Mouse (Mus musculus): Measurements from ENCODE around the gene Znrd1. TPM values are rescaled to one million over a fixed set of nuclear protein-coding genes. Genes with fewer than 3 reads are reported as not detected.

Gene Znrd1
- polyA plus RNA-seq (2012; rRNA removed): 19.0 and 23.5 TPM in 2 replicates

DNA sequence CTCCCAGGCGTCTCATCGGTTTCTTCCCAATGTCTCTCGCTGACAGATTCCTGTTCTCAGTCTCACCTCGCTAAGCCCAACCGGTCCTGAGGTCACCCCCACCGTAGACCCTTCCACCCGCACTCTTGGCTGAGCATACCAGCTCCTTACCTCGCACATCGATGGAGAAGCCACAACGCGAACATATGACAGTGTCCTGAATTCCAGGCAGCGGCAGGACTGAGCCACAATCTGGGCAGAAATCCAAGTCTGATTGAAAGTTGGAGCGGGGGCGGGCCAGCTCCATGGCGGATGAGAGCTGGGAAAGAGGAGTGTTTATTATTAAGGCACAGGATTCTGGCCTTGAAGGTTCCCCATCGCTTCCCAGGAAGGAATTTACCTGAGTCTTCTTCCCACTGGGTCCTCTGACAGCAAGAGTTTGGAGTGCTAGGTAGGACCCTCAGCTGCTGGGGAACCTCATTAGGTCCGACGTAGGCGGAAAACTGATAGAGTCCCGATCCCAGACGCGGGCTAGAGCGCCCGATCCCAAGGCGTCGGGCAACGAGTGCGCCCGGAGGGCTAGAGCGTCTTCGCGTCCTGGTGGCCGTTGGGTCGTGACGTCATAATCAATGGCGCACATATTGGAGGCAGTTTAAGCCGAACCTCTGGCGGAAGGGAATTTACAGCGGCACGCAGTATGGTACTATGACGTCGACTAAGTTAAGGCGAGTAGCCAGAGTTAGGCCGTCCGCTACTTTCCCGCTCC is at the start of gene Znrd1, which contains the start of gene Znrd1as:
TSS of gene Znrd1 (minus strand) at position 561 of the 745 bp plus-strand sequence.
TSS of gene Znrd1as (plus strand) at position 594 of the 745 bp plus-strand sequence.
- 2% methylated on average over 46 of the region's 46 CpGs for WGBS
- Histone ChIP-seq H3K27me3 (ENCODE audit: control insufficient read depth, insufficient read depth, low read length) (no peaks in the 10 kb centered on the region), H3K36me3 (ENCODE audit: control insufficient read depth, insufficient read depth, low read length) (0 out of 2 replicates have a peak, but pooled peaks cover 1% of the 10 kb centered on the region), H3K27ac (ENCODE audit: insufficient read depth, low read length) (peak within 1 kb of the TSS; percentile 59), H3K4me1 (ENCODE audit: control insufficient read depth, insufficient read depth, insufficient read length) (peaks cover 8% of the 10 kb centered on the region), H3K4me3 (ENCODE audit: extremely low read depth, insufficient read depth, insufficient read length) (peak within 1 kb of the TSS; percentile 86)
- TF ChIP-seq CTCF (IDR thresholded peaks at IDR 0.05; ENCODE audit: extremely low read depth, insufficient read depth, insufficient read length, insufficient replicate concordance) (no peak), POLR2A (IDR thresholded peaks at IDR 0.05; ENCODE audit: low read depth, low read length) (no peak; the same call in 1 of the 2 replicates)
- peak; percentile 82 to 85 for DNase-seq (ENCODE audit: low read depth in 1 of 2, low spot score in 2 of 2)

DNA sequence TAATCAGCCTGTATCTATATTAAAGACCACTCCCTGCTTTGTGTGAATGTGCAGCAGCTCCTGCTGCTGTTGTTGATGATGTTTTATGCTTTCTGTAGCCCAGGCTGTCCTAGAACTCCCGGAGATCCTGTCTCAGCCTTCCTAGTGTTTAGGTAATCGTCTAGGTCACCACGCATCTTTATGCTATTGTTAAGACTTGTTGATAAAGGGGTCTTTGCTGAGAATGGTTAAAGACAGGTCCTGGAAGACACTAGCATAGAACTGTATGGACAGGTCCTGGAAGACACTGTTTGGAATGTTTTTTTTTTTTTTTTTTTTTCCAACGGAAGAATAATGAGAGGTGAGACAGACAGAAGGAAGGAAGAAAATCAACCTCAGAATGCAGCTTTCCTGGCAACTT is 45.0 kb upstream of the Znrd1 start:
- 74% methylated on average over 4 of the region's 4 CpGs for WGBS
- H3K27ac ChIP-seq (ENCODE audit: insufficient read depth, low read length): no peak overlapping the region
- peaks cover 5% of the 10 kb centered on the region; the same call in 1 of the 2 replicates for H3K27me3 ChIP-seq (ENCODE audit: control insufficient read depth, insufficient read depth, low read length)
- no peak overlapping the region for H3K4me3 ChIP-seq (ENCODE audit: extremely low read depth, insufficient read depth, insufficient read length)
- TF ChIP-seq POLR2A (IDR thresholded peaks at IDR 0.05; ENCODE audit: low read depth, low read length): no peak
- TF ChIP-seq CTCF (IDR thresholded peaks at IDR 0.05; ENCODE audit: extremely low read depth, insufficient read depth, insufficient read length, insufficient replicate concordance): no peak
- peaks cover 2% of the 10 kb centered on the region for H3K4me1 ChIP-seq (ENCODE audit: control insufficient read depth, insufficient read depth, insufficient read length)
- no peak for DNase-seq (ENCODE audit: low read depth in 1 of 2, low spot score in 2 of 2)
- H3K36me3 ChIP-seq (ENCODE audit: control insufficient read depth, insufficient read depth, low read length): no peaks in the 10 kb centered on the region

DNA sequence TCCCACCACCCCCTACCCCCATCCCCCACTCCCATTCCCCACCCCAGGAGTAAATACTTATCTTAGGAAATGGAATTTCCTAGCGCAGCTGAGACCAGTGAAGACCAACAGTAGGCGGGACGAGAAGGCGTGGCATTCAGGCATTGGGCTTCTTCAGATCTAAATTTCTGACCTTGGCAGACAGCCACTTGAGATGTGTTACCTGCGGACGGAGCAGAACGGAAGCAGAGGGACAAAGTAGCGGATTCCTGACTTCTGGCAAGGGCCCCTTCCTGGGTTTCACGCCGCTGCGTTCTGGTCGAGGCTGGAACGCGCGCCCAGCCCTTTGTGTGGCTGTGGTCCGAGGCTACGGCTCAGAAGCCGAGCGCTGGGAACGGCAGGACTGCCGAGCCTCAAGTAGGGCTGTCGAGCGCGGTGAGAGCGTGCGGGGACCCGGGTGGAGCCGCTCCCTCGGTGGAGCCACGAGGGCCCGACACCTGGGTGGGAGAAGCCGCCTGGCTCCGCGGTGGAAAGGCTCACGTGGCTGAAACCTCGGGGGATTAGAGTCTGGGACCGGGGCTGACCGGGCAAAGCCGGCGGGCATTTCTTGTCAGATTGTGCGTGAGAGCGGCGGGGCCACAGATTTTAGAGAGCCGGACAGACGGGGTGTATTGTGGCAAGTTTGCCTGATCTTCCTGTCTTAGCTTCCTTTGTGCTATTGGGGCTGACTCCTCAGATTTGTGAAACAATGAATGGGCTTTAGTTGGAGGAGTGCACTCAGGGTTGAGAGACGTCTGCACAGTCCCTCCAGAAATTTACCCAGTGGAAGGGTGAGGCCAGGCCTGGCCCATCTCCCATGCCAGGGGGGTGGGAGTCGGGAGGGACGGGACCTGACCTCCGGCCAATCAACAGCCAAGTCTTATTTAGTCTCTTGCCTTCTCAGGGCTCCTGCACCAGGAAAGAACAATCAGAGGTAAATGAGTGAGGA is 44.3 kb upstream of the Znrd1 start:
- Histone ChIP-seq H3K4me1 (ENCODE audit: control insufficient read depth, insufficient read depth, insufficient read length) (peaks cover 2% of the 10 kb centered on the region), H3K27me3 (ENCODE audit: control insufficient read depth, insufficient read depth, low read length) (peaks cover 5% of the 10 kb centered on the region; the same call in 1 of the 2 replicates), H3K4me3 (ENCODE audit: extremely low read depth, insufficient read depth, insufficient read length) (peak overlapping the region; percentile 25), H3K36me3 (ENCODE audit: control insufficient read depth, insufficient read depth, low read length) (no peaks in the 10 kb centered on the region), H3K27ac (ENCODE audit: insufficient read depth, low read length) (no peak overlapping the region)
- 6% methylated on average over 49 of the region's 49 CpGs for WGBS
- TF ChIP-seq POLR2A (IDR thresholded peaks at IDR 0.05; ENCODE audit: low read depth, low read length): no peak
- DNase-seq (ENCODE audit: low read depth in 1 of 2, low spot score in 2 of 2): no peak

DNA sequence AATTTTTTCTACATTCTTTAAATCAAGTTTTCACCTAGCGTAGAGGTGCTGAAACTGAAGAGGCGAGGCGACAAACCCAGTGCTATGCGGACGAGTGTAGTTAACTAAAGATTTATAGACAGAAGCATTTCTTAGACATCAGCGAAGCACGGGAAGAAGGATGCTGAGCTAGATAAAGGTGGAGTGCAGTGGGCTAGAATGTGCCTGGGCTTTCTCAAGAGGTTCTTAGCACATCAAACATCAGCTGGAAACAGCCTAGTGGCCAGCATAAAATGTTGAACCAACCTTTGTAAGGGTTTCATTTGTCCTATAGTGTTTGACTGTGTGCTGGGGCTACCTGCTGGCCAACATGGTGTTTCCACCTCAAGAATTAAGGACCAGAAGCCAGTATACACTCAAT is 42.5 kb upstream of the Znrd1 start, which contains the start of gene Zfp57:
TSS of gene Zfp57 (plus strand) at position 301 of the 400 bp plus-strand sequence.
- no peak within 1 kb of the TSS for H3K4me3 ChIP-seq (ENCODE audit: extremely low read depth, insufficient read depth, insufficient read length)
- peaks cover 2% of the 10 kb centered on the region for H3K4me1 ChIP-seq (ENCODE audit: control insufficient read depth, insufficient read depth, insufficient read length)
- WGBS: 91% methylated on average over 7 of the region's 7 CpGs
- H3K27ac ChIP-seq (ENCODE audit: insufficient read depth, low read length): no peak within 1 kb of the TSS
- TF ChIP-seq POLR2A (IDR thresholded peaks at IDR 0.05; ENCODE audit: low read depth, low read length) (no peak), CTCF (IDR thresholded peaks at IDR 0.05; ENCODE audit: extremely low read depth, insufficient read depth, insufficient read length, insufficient replicate concordance) (no peak)
- no peaks in the 10 kb centered on the region for H3K36me3 ChIP-seq (ENCODE audit: control insufficient read depth, insufficient read depth, low read length)
- peaks cover 5% of the 10 kb centered on the region; the same call in 1 of the 2 replicates for H3K27me3 ChIP-seq (ENCODE audit: control insufficient read depth, insufficient read depth, low read length)
- no peak for DNase-seq (ENCODE audit: low read depth in 1 of 2, low spot score in 2 of 2)

DNA sequence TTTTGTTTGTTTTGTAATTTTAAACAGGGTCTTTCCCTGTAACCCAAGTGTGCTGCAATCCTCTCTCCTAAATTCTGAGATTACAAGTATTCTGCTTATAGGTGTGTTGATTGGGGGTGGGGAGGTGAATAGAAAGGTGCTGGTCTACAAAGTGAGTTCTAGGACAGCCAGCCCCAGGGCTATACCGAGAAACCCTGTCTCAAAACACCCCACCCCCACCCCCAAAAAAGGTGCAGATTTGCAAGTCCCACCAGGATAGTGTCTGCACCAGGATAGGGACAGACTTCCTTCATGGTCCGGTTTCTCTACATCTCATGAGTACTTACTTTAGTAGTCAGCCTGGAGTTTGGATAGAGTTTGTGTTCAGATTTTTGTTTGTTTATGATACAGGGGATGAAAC is 40.1 kb upstream of the Znrd1 start:
- no peak overlapping the region for H3K27ac ChIP-seq (ENCODE audit: insufficient read depth, low read length)
- TF ChIP-seq POLR2A (IDR thresholded peaks at IDR 0.05; ENCODE audit: low read depth, low read length): no peak
- TF ChIP-seq CTCF (IDR thresholded peaks at IDR 0.05; ENCODE audit: extremely low read depth, insufficient read depth, insufficient read length, insufficient replicate concordance): no peak

DNA sequence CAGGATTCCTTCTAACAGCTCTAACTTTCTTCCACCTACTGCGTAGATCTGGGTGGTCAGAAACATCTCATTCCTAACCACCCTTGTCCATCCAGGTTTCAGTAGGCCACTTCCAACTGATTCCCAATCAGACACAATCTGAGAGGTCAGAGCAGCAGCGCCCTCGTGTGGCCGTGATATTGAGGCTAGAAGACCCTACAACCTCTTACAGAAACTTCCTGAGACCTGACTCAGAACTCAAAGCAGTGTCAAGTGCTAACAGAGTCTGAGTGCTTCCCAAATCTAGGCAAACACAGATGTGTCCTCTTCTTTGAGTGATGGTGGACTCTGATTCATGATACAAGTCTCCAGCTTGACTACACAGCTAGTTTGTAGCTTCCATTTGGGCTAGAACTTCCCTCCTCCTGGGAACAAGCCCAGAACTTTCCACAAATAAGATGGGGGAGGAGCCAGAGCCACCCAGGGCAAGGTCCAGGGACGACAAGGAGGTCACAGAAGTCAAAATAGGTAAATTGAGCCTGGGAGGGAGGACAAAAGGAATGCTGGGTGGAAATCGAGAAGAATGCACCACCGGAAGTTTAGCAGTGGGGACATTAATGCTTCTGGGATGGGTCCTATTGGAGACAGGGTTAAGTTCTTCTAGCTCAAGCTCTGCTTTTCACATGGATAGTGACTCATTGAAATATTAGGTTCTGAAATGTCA is 38.8 kb upstream of the Znrd1 start:
- Histone ChIP-seq H3K36me3 (ENCODE audit: control insufficient read depth, insufficient read depth, low read length) (no peaks in the 10 kb centered on the region), H3K4me1 (ENCODE audit: control insufficient read depth, insufficient read depth, insufficient read length) (peaks cover 1% of the 10 kb centered on the region; the same call in 1 of the 2 replicates), H3K27ac (ENCODE audit: insufficient read depth, low read length) (no peak overlapping the region), H3K4me3 (ENCODE audit: extremely low read depth, insufficient read depth, insufficient read length) (no peak overlapping the region), H3K27me3 (ENCODE audit: control insufficient read depth, insufficient read depth, low read length) (no peaks in the 10 kb centered on the region)
- peak in 1 of 2 experiments; percentile 41 for DNase-seq (ENCODE audit: low read depth in 1 of 2, low spot score in 2 of 2)
- WGBS: 32% methylated on average over 7 of the region's 7 CpGs
- TF ChIP-seq CTCF (IDR thresholded peaks at IDR 0.05; ENCODE audit: extremely low read depth, insufficient read depth, insufficient read length, insufficient replicate concordance): peak; percentile 70; the same call in 1 of the 2 replicates
- TF ChIP-seq POLR2A (IDR thresholded peaks at IDR 0.05; ENCODE audit: low read depth, low read length): no peak

More for the DNA sequence above, 40.1 kb upstream of the Znrd1 start:
- Histone ChIP-seq H3K4me3 (ENCODE audit: extremely low read depth, insufficient read depth, insufficient read length) (no peak overlapping the region), H3K36me3 (ENCODE audit: control insufficient read depth, insufficient read depth, low read length) (no peaks in the 10 kb centered on the region), H3K27me3 (ENCODE audit: control insufficient read depth, insufficient read depth, low read length) (peaks cover 5% of the 10 kb centered on the region; the same call in 1 of the 2 replicates), H3K4me1 (ENCODE audit: control insufficient read depth, insufficient read depth, insufficient read length) (peaks cover 2% of the 10 kb centered on the region)
- WGBS: 85% methylated on average over 2 of the region's 2 CpGs
- DNase-seq (ENCODE audit: low read depth in 1 of 2, low spot score in 2 of 2): no peak
